Mouse (Mus musculus): ENCODE data around the gene Arpp19. TPM values are rescaled to one million over a fixed set of nuclear protein-coding genes. Genes with fewer than 3 reads are reported as not detected.

Gene Arpp19
- 313 and 324 TPM in 2 replicates for polyA plus RNA-seq (2015; fragmentation: Nextera tagmentation; extraction: Ambion mirVana)

- peak; percentile 90 for ATAC-seq (ENCODE audit: insufficient number of reproducible peaks, insufficient read depth, low FRiP score, low TSS enrichment, low read depth)
- Histone ChIP-seq H3K27me3 (no peaks in the 10 kb centered on the region), H3K9me3 (no peaks in the 10 kb centered on the region), H3K4me1 (peaks cover 19% of the 10 kb centered on the region), H3K36me3 (0 out of 2 replicates have a peak, but pooled peaks cover 2% of the 10 kb centered on the region), H3K9ac (peak within 1 kb of the TSS; percentile 95), H3K4me3 (peak within 1 kb of the TSS; percentile 94), H3K4me2 (peak within 1 kb of the TSS; percentile 68), H3K27ac (peak within 1 kb of the TSS; percentile 64; the same call in 1 of the 2 replicates)
- whole genome bisulfite sequencing, result under 1% methylated on average over 73 of the region's 73 CpGs
Measured at GRCm38 (mm10) chr9:75037451-75038356, at the start of gene Arpp19. Gene Arpp19, plus strand, starts transcription at chr9:75037614.

DNA sequence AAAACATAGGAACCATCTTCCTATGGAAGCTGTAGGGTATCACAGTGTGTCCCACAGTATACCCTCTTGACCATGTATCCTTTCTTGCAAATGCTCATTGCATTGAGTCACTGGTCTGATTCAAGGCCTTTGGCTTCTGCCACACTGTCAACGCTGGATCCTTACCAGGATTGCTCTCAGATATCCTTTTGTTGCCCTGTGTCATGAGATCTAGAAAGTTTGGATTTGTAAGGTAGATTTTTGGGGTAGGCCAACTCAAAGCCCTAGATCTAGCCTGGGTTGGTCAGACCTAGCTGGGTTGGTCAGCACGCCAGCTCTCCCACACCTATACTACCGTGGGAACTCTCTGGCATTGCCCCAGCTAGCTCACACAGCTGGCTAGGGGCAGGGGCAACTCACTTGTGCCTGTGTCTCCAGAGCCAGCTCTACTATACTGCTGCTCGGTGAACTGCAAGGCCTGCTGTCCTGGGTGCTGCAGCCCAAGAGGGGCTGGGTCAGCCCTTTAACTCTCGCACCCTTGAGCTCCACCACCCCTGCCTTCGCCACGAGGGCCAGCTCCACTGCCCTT is 48.4 kb upstream of the Arpp19 start:
- Histone ChIP-seq H3K9ac (no peak overlapping the region), H3K4me1 (peaks cover 10% of the 10 kb centered on the region), H3K4me3 (no peak overlapping the region), H3K27ac (no peak overlapping the region), H3K4me2 (no peak overlapping the region), H3K36me3 (no peaks in the 10 kb centered on the region), H3K27me3 (no peaks in the 10 kb centered on the region), H3K9me3 (no peaks in the 10 kb centered on the region)
- no peak for ATAC-seq (ENCODE audit: insufficient number of reproducible peaks, insufficient read depth, low FRiP score, low TSS enrichment, low read depth)
- 86% methylated on average over 7 of the region's 7 CpGs for WGBS

GRCm38 (mm10) chr9:74989990-74990389 is 47.4 kb upstream of the Arpp19 start:
- Histone ChIP-seq H3K4me3 (no peak overlapping the region), H3K27ac (no peak overlapping the region), H3K9ac (no peak overlapping the region), H3K4me2 (no peak overlapping the region), H3K4me1 (peaks cover 10% of the 10 kb centered on the region), H3K27me3 (no peaks in the 10 kb centered on the region), H3K9me3 (no peaks in the 10 kb centered on the region), H3K36me3 (no peaks in the 10 kb centered on the region)
- 74% methylated on average over 2 of the region's 2 CpGs for WGBS
- ATAC-seq (ENCODE audit: insufficient number of reproducible peaks, insufficient read depth, low FRiP score, low TSS enrichment, low read depth), result no peak

- no peak overlapping the region for H3K4me2 ChIP-seq
- H3K27ac ChIP-seq, result no peak overlapping the region
- H3K9ac ChIP-seq, result no peak overlapping the region
- 76% methylated on average over 10 of the region's 10 CpGs for WGBS
- no peaks in the 10 kb centered on the region for H3K36me3 ChIP-seq
- no peak for ATAC-seq (ENCODE audit: insufficient number of reproducible peaks, insufficient read depth, low FRiP score, low TSS enrichment, low read depth)
- 0 out of 2 replicates have a peak, but pooled peaks cover 3% of the 10 kb centered on the region for H3K4me1 ChIP-seq
- no peak overlapping the region for H3K4me3 ChIP-seq
- no peaks in the 10 kb centered on the region for H3K9me3 ChIP-seq
- H3K27me3 ChIP-seq, result no peaks in the 10 kb centered on the region
Measured at GRCm38 (mm10) chr9:74994611-74995257, 42.7 kb upstream of the Arpp19 start.

DNA sequence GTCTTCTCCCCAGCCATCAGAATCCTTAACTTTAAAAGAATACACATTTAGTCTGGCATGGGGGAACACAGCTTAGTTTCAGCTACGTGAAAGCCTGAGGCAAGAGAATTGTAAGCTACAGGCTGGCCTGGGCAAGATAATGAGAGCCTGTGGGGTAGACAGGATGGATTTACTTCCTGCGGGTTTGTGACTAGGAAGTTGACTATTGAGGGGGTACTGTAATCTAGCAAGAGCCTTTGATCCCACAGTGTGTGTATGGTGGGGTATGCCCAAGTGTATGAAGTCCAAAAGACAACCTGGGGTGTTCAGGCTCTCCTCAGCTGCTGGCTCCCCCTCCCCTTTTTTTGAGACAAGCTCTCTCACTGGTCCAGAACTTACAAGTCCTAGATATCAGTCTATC is 41.1 kb upstream of the Arpp19 start:
- H3K9ac ChIP-seq, result no peak overlapping the region
- no peak for ATAC-seq (ENCODE audit: insufficient number of reproducible peaks, insufficient read depth, low FRiP score, low TSS enrichment, low read depth)
- H3K36me3 ChIP-seq, result 0 out of 2 replicates have a peak, but pooled peaks cover 5% of the 10 kb centered on the region
- H3K27me3 ChIP-seq, result no peaks in the 10 kb centered on the region
- no peak overlapping the region for H3K27ac ChIP-seq
- H3K4me3 ChIP-seq, result no peak overlapping the region
- no peak overlapping the region for H3K4me2 ChIP-seq
- 0 out of 2 replicates have a peak, but pooled peaks cover 5% of the 10 kb centered on the region for H3K4me1 ChIP-seq
- no peaks in the 10 kb centered on the region for H3K9me3 ChIP-seq
- WGBS, result 23% methylated on average over 2 of the region's 2 CpGs

- Histone ChIP-seq H3K36me3 (0 out of 2 replicates have a peak, but pooled peaks cover 5% of the 10 kb centered on the region), H3K27me3 (no peaks in the 10 kb centered on the region), H3K27ac (no peak overlapping the region), H3K9me3 (no peaks in the 10 kb centered on the region), H3K4me2 (no peak overlapping the region), H3K9ac (no peak overlapping the region), H3K4me3 (no peak overlapping the region), H3K4me1 (0 out of 2 replicates have a peak, but pooled peaks cover 13% of the 10 kb centered on the region)
- no peak for ATAC-seq (ENCODE audit: insufficient number of reproducible peaks, insufficient read depth, low FRiP score, low TSS enrichment, low read depth)
Measured at GRCm38 (mm10) chr9:74997976-74998375, 39.4 kb upstream of the Arpp19 start.

DNA sequence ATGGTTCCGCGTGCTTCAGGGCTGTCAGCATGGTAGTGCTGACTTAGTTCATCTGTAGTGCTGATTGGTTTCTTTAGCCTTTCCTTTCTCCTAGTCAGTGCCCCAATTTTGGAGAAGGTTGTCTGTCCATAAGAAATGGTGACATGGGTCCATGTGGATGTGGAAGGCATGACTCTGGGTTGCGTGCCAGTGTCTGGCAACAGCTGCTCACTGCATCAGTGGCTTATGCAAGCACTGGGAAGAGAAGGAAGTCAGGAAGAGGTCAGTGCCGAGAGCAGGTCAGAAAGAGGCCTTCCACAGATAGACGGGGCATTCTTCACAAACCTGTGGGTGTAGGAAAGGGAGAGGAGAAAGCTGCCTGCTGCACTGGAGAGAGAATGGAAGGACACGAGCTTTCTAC is 36.4 kb upstream of the Arpp19 start:
- Histone ChIP-seq H3K36me3 (peaks cover 9% of the 10 kb centered on the region), H3K4me1 (0 out of 2 replicates have a peak, but pooled peaks cover 13% of the 10 kb centered on the region), H3K4me3 (no peak overlapping the region), H3K4me2 (no peak overlapping the region), H3K27me3 (no peaks in the 10 kb centered on the region), H3K9me3 (no peaks in the 10 kb centered on the region), H3K9ac (no peak overlapping the region; the same call in 1 of the 2 replicates), H3K27ac (no peak overlapping the region)
- no peak for ATAC-seq (ENCODE audit: insufficient number of reproducible peaks, insufficient read depth, low FRiP score, low TSS enrichment, low read depth)
- 81% methylated on average over 6 of the region's 6 CpGs for WGBS

DNA sequence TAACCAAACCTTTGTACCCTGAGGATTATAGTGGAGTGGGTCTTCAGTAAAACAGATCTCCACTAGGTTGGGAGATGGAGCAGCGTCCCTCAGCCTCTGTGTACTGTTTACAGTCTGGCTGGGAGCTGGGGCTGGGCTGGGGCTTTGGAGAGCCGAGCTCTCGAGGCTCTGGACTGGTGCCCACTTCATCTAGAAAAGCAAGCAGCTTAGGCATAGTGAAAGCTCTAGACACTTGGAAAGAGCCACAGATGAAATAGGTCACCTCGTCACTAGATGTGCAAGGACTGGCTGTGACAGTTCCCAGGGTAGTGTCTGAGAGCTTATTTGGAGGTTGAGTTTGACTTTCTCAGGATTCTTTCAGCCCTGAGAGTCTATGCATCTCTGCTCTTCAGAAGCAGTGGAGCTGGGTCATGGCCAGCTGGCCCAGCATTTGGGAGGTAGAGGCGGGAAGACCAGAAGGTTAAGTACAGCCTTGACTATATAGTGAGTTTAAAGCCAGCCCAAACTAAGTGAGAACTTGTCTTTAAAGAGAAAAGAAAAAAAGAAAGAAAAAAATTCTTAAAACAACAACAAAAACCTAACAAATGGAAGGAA is 35.7 kb upstream of the Arpp19 start:
- H3K4me1 ChIP-seq, result 0 out of 2 replicates have a peak, but pooled peaks cover 10% of the 10 kb centered on the region
- H3K9me3 ChIP-seq, result no peaks in the 10 kb centered on the region
- WGBS, result 73% methylated on average over 5 of the region's 5 CpGs
- H3K4me3 ChIP-seq, result no peak overlapping the region
- peaks cover 16% of the 10 kb centered on the region for H3K36me3 ChIP-seq
- no peak overlapping the region for H3K4me2 ChIP-seq
- H3K27me3 ChIP-seq, result no peaks in the 10 kb centered on the region
- H3K27ac ChIP-seq, result no peak overlapping the region
- no peak overlapping the region for H3K9ac ChIP-seq
- no peak for ATAC-seq (ENCODE audit: insufficient number of reproducible peaks, insufficient read depth, low FRiP score, low TSS enrichment, low read depth)

GRCm38 (mm10) chr9:75002262-75002661 is 35.2 kb upstream of the Arpp19 start:
- no peaks in the 10 kb centered on the region for H3K9me3 ChIP-seq
- H3K36me3 ChIP-seq, result peaks cover 17% of the 10 kb centered on the region
- no peak overlapping the region for H3K4me3 ChIP-seq
- ATAC-seq (ENCODE audit: insufficient number of reproducible peaks, insufficient read depth, low FRiP score, low TSS enrichment, low read depth), result no peak
- H3K27me3 ChIP-seq, result no peaks in the 10 kb centered on the region
- WGBS, result 59% methylated on average over 3 of the region's 3 CpGs
- no peak overlapping the region for H3K27ac ChIP-seq
- H3K4me1 ChIP-seq, result 0 out of 2 replicates have a peak, but pooled peaks cover 10% of the 10 kb centered on the region
- H3K9ac ChIP-seq, result no peak overlapping the region
- H3K4me2 ChIP-seq, result no peak overlapping the region

DNA sequence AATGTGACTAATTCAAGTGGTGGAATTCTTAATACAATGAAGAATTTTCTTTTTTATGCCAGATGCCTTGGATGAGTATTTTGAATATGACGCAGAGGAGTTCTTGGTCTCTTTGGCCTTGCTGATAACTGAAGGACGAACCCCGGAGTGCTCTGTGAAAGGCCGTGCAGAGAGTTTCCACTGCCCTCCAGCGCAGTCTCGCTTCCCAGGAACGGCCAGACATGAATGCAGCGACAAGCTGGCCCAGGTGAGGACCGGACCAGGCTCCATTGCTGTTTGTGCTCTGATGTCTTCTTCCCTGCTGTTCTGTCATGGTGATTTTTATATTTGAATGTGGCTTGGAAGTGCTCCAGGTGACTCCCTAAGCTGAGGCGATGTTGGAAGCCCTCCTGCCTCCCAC is 33.2 kb upstream of the Arpp19 start:
- Histone ChIP-seq H3K27ac (no peak overlapping the region), H3K4me3 (no peak overlapping the region), H3K36me3 (peaks cover 25% of the 10 kb centered on the region), H3K9ac (no peak overlapping the region), H3K9me3 (no peaks in the 10 kb centered on the region), H3K4me2 (no peak overlapping the region), H3K4me1 (0 out of 2 replicates have a peak, but pooled peaks cover 10% of the 10 kb centered on the region), H3K27me3 (no peaks in the 10 kb centered on the region)
- ATAC-seq (ENCODE audit: insufficient number of reproducible peaks, insufficient read depth, low FRiP score, low TSS enrichment, low read depth), result no peak
- 92% methylated on average over 10 of the region's 10 CpGs for WGBS

DNA sequence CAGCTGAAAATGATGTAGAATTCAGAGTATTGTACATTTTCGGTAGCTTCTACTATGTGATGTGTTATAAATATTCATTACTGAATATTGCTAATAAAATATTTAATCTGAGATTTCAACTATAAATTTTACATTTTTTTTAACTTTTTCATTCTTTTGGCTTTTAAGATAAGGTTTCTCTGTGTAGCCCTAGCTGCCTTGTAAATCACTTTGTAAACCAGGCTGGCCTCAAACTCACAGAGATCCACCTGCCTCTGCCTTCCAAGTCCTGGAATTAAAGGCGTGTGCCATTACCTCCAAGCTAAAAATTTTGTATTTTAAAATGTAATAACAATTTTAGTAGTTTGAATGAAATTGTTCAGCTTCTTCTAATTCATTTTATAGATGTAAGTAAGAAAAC is 20.8 kb upstream of the Arpp19 start:
- H3K4me3 ChIP-seq, result no peak overlapping the region
- WGBS, result 89% methylated on average over 2 of the region's 2 CpGs
- H3K4me1 ChIP-seq, result peaks cover under 1% of the 10 kb centered on the region; the same call in 1 of the 2 replicates
- ATAC-seq (ENCODE audit: insufficient number of reproducible peaks, insufficient read depth, low FRiP score, low TSS enrichment, low read depth), result no peak
- peaks cover 46% of the 10 kb centered on the region for H3K36me3 ChIP-seq
- H3K4me2 ChIP-seq, result no peak overlapping the region
- no peak overlapping the region for H3K9ac ChIP-seq
- no peaks in the 10 kb centered on the region for H3K27me3 ChIP-seq
- H3K27ac ChIP-seq, result no peak overlapping the region
- H3K9me3 ChIP-seq, result no peaks in the 10 kb centered on the region
